Mouse (Mus musculus) G1E-ER4 (cell line): ENCODE data around the gene Kdm4b. TPM values are rescaled to one million over a fixed set of nuclear protein-coding genes. Genes with fewer than 3 reads are reported as not detected.

ENCODE experiments used
- GATA1 ChIP-seq: IDR thresholded peaks from one replicate; pipeline ENCODE4 v1.8.0; 2012; ENCODE audit warnings: low read length, inconsistent platforms
- polyA plus RNA-seq: library from polyadenylated mRNA; stranded (reverse); fragments of >175 nt; gene quantifications from 2 replicates; pipeline ENCODE4 v1.2.3, GENCODE M21; 2012

The Kdm4b gene
- polyA plus RNA-seq, 1 experiment: 37.9 TPM

GRCm38 (mm10) chr17:56356921-56357885 is 31.3 kb downstream of the Kdm4b start:
- TF ChIP-seq GATA1: no peak

GRCm38 (mm10) chr17:56359183-56359725 is 33.4 kb downstream of the Kdm4b start:
- no peak for TF ChIP-seq GATA1

DNA sequence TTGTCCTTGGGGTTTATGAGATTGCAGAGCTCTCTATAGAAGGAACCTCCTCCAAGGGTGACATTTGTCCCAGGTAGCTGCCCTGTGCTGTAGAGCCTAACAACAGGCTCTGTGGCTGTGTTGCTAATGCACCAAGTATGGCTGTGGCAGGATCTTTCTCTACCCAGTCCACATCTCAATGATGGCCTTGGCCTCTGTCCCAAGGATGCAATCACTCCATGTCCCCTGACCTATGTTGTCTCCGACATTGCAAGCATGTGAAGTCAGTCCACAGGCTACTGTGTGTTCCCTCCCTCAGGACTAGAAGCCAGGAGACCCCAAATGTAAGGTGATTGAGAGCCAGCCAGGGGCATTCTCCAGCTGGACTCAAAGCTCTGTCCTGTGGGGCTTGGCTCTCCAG is 34.0 kb downstream of the Kdm4b start:
- no peak for TF ChIP-seq GATA1

GRCm38 (mm10) chr17:56360451-56360850 is 34.6 kb downstream of the Kdm4b start:
- no peak for TF ChIP-seq GATA1

- TF ChIP-seq GATA1: no peak
These were observed 35.7 kb downstream of the Kdm4b start for GRCm38 (mm10) chr17:56361542-56361941.

- TF ChIP-seq GATA1: no peak
These were observed 40.2 kb downstream of the Kdm4b start for GRCm38 (mm10) chr17:56365791-56366673.

GRCm38 (mm10) chr17:56368291-56368790 is 42.5 kb downstream of the Kdm4b start:
- no peak for TF ChIP-seq GATA1

DNA sequence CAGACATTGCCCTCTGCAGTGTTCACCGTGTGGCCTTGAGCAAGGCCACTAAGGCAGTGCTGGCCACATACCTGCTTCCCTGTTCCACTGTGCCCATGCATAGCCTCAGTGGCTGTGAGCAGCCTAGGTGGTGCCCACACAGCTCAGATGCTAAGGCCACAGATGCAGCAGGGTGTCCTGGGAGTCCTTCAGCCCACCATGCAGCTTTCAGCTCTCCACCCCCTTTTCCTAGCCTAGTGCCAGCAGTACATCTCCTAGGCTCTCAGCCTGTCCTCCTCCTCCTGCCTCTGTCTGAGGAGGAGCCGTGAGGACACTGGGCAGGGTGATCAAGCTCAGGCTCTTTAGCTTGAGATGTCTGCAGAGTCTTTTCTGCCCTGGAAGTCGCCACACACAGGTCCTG is 44.2 kb downstream of the Kdm4b start:
- no peak for TF ChIP-seq GATA1

GRCm38 (mm10) chr17:56371029-56371660 is 45.3 kb downstream of the Kdm4b start:
- no peak for TF ChIP-seq GATA1

DNA sequence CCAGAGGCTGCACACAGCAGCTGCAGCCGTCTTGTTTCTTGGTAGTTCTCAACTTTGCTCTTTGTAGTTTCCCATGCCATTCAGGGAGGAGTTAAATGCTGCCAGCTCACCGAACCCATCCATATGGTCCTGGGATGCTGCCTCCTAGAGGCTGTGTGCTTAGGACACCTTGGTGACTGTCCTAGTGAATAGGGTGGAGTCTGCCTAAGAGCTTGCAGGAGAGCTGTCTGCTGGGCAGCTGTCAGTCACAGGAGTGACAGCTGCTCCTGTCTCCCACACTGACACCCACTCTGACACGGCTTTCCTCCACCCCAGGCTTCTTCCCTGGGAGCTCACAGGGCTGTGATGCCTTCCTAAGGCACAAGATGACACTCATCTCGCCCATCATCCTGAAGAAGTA is 46.2 kb downstream of the Kdm4b start:
- TF ChIP-seq GATA1: no peak

DNA sequence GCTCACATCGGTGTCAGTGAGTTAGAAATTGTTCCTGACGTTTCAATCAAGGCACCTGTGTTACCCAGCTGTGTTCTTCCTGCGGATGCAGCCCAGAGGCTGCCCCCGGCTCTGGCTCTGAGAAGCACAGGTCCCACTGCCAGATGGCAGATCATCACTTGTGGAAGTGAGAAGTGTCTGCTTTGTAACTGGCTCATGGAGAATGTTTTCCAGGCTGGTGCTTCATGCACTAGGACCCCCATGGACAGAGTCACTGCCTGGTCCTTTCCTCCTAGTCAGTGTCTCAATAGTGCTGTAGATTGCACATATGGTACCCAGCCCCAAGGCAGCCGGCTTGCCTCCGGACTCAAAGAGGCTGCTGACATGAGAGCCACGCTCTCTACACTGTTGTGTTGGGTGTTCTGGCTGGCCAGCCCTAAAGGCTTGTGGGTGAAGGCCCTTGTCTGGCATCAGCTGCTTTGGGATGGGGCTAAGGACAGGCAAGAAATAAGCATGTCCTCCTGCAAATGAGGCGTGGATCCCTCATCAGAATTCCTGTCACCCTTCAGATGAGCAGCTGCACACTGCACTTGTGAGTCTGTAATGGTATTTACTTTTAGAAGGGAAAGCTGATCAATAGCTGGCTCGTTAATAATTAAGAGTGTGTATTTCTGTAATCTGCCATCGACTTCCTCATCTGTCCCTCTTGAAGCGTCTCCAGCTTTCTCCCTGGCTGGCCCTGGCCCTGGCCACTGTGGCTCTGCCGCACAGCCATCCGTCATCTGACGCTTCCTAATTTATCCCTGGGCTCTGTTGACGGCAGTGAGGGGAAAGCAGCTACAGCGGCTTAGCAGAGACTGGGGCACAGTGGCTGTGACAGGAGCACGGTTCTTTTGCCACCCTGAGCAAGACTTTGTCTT is 47.5 kb downstream of the Kdm4b start:
- no peak for TF ChIP-seq GATA1

DNA sequence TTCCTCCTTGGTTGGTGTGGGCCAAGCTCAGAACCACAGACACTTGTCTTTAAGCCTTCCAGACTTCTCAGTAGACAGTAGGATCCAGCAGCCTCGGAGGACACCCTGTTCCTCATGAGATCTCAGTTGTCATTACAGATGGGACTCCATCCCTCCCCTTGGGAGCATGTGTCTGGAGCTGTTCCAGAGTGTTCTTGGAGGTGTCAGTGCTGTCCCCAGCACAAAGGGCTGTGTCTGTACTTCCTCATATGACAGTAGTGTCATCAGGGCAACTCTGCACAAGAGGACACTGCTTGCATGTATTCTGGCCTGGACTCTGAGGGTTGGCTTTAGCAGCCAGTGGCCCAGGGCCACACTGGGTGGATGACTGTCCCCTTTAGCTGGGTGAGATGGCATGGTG is 49.0 kb downstream of the Kdm4b start:
- TF ChIP-seq GATA1: no peak

- TF ChIP-seq GATA1: no peak
These were observed 53.5 kb downstream of the Kdm4b start for GRCm38 (mm10) chr17:56379281-56379834.

GRCm38 (mm10) chr17:56380286-56380685 is 54.4 kb downstream of the Kdm4b start:
- TF ChIP-seq GATA1: no peak
